Mouse (Mus musculus) gastrocnemius, postnatal 36 days (tissue): ENCODE measurements at regions not wholly inside any gene's neighbourhood (a gene's known extent, or its start where the extent isn't known, plus 50 kb on each side); places are given as distances from the start of the nearest gene placed in this dataset.

Experiments used
- DNase-seq, 2 experiments: peaks; one replicate each; pipeline ENCODE4 v3.0.0; 2022
- intact Hi-C: fragments of 180-260 bp; cut with DNase I; formaldehyde crosslinking; loops from one replicate; pipeline ENCODE4 v1.15.1; 2025

DNA sequence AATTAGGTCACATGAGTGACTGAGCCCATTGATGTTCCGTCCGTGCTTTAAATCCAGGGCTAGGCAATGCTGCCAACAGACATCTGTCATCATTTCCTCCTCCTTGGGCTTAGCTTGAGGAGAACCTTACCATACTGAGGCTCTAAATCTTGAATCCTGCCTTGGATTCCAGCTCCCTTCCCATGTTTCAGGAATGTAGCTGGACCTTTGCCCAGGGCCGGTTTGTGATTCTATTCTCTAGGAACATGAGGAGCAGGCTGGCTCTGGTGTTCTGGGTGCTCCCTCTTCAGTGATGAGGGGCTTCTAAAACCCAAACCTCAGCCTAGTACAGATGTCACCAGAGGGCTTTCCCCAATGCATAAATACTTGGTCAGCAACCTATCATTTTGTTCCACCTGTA is 81.8 kb upstream of the Nhs start:
- DNase-seq = no peak
- intact Hi-C loops = no loop called here

DNA sequence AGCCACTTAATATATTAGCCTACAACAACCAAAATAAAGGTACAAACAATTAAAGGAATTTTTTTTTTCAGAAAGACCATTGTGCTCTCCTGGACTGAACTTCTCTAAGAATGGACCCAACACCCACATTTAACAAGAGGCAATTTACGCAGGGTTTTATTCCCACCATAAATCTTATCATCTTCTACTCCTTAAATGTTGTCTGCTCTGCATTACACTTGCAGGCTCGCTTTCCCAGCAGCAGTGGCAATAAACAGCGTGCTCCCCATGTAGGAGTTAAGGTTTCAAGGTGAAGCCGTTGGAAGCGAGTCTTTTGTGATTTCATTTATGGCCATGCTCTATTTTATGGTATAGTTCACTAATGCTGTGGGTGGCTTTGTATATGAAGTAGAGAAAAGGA is 76.0 kb upstream of the Nhs start:
- no peak for DNase-seq
- intact Hi-C loops = no loop called here

DNA sequence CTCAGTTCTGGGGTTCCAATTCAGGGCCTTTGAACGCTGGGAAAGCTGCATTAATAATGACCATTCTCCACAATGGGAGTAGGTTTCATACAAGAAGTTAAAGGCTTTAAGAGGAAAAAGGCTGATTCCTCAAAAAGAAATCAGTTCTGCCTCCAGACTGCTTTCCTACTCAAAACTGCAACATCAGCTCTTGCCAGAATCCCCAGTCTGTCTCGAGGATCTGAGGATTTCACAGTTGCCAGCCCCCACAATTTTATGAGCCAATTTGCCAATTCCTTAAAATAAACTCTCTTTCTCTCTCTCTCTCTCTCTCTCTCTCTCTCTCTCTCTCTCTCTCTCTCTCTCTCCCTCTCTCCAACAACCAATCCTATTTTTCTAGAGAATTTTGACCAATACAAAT is 51.3 kb upstream of the Nhs start:
- DNase-seq = no peak
- intact Hi-C loops = no loop called here
